Mouse (Mus musculus): Measurements from ENCODE around the gene Xrcc2. TPM values are rescaled to one million over a fixed set of nuclear protein-coding genes. Genes with fewer than 3 reads are reported as not detected.

Gene Xrcc2
- polyA plus RNA-seq, 1 experiment from 2014 or later, result 5.2 TPM

- Histone ChIP-seq H3K27me3 (ENCODE audit: control insufficient read depth, insufficient read depth, low read length) (no peaks in the 10 kb centered on the region), H3K4me1 (replicated peaks; ENCODE audit: control insufficient read depth, insufficient read depth, low read length) (no peaks in the 10 kb centered on the region), H3K9me3 (ENCODE audit: control insufficient read depth, low read length) (no peaks in the 10 kb centered on the region), H3K36me3 (replicated peaks; ENCODE audit: control insufficient read depth, insufficient read depth) (peaks cover 3% of the 10 kb centered on the region), H3K9ac (no peak overlapping the region), H3K4me3 (replicated peaks; ENCODE audit: low read length) (no peak overlapping the region), H3K27ac (no peak overlapping the region), H3K4me2 (replicated peaks) (no peak overlapping the region)
- DNase-seq (ENCODE audit: low spot score), result no peak
- ATAC-seq (ENCODE audit: low FRiP score), result no peak
- 77% methylated on average over 6 of the region's 6 CpGs for WGBS
Measured at GRCm38 (mm10) chr5:25695786-25696185, 9.8 kb downstream of the Xrcc2 start.

GRCm38 (mm10) chr5:25671696-25672520, 33.7 kb downstream of the Xrcc2 start:
- no peaks in the 10 kb centered on the region for H3K36me3 ChIP-seq (replicated peaks; ENCODE audit: control insufficient read depth, insufficient read depth)
- H3K9ac ChIP-seq, result no peak overlapping the region
- no peak overlapping the region for H3K27ac ChIP-seq
- no peaks in the 10 kb centered on the region for H3K9me3 ChIP-seq (ENCODE audit: control insufficient read depth, low read length)
- WGBS, result 92% methylated on average over 31 of the region's 31 CpGs
- DNase-seq (ENCODE audit: low spot score) (no peak), ATAC-seq (ENCODE audit: low FRiP score) (no peak)
- H3K4me2 ChIP-seq (replicated peaks), result no peak overlapping the region
- H3K4me1 ChIP-seq (replicated peaks; ENCODE audit: control insufficient read depth, insufficient read depth, low read length), result no peaks in the 10 kb centered on the region
- H3K27me3 ChIP-seq (ENCODE audit: control insufficient read depth, insufficient read depth, low read length), result no peaks in the 10 kb centered on the region
- H3K4me3 ChIP-seq (replicated peaks; ENCODE audit: low read length), result no peak overlapping the region

GRCm38 (mm10) chr5:25671051-25671450, 34.6 kb downstream of the Xrcc2 start:
- Histone ChIP-seq H3K27ac (no peak overlapping the region), H3K9me3 (ENCODE audit: control insufficient read depth, low read length) (no peaks in the 10 kb centered on the region), H3K36me3 (replicated peaks; ENCODE audit: control insufficient read depth, insufficient read depth) (no peaks in the 10 kb centered on the region), H3K4me1 (replicated peaks; ENCODE audit: control insufficient read depth, insufficient read depth, low read length) (no peaks in the 10 kb centered on the region), H3K4me3 (replicated peaks; ENCODE audit: low read length) (no peak overlapping the region), H3K4me2 (replicated peaks) (no peak overlapping the region), H3K9ac (no peak overlapping the region), H3K27me3 (ENCODE audit: control insufficient read depth, insufficient read depth, low read length) (no peaks in the 10 kb centered on the region)
- no peak for ATAC-seq (ENCODE audit: low FRiP score)
- no peak for DNase-seq (ENCODE audit: low spot score)
- WGBS, result 47% methylated on average over 3 of the region's 3 CpGs

GRCm38 (mm10) chr5:25668306-25668705, 37.3 kb downstream of the Xrcc2 start:
- Histone ChIP-seq H3K27me3 (ENCODE audit: control insufficient read depth, insufficient read depth, low read length) (no peaks in the 10 kb centered on the region), H3K4me3 (replicated peaks; ENCODE audit: low read length) (no peak overlapping the region), H3K4me2 (replicated peaks) (no peak overlapping the region), H3K36me3 (replicated peaks; ENCODE audit: control insufficient read depth, insufficient read depth) (no peaks in the 10 kb centered on the region), H3K27ac (no peak overlapping the region), H3K4me1 (replicated peaks; ENCODE audit: control insufficient read depth, insufficient read depth, low read length) (no peaks in the 10 kb centered on the region), H3K9ac (no peak overlapping the region), H3K9me3 (ENCODE audit: control insufficient read depth, low read length) (no peaks in the 10 kb centered on the region)
- DNase-seq (ENCODE audit: low spot score) (no peak), ATAC-seq (ENCODE audit: low FRiP score) (no peak)
- WGBS, result 89% methylated on average over 9 of the region's 9 CpGs

GRCm38 (mm10) chr5:25666684-25667083, 38.9 kb downstream of the Xrcc2 start:
- Histone ChIP-seq H3K9me3 (ENCODE audit: control insufficient read depth, low read length) (no peaks in the 10 kb centered on the region), H3K4me2 (replicated peaks) (no peak overlapping the region)

GRCm38 (mm10) chr5:25666108-25666507, 39.5 kb downstream of the Xrcc2 start:
- Histone ChIP-seq H3K4me1 (replicated peaks; ENCODE audit: control insufficient read depth, insufficient read depth, low read length) (no peaks in the 10 kb centered on the region), H3K4me3 (replicated peaks; ENCODE audit: low read length) (no peak overlapping the region), H3K36me3 (replicated peaks; ENCODE audit: control insufficient read depth, insufficient read depth) (no peaks in the 10 kb centered on the region), H3K4me2 (replicated peaks) (no peak overlapping the region), H3K27ac (no peak overlapping the region), H3K27me3 (ENCODE audit: control insufficient read depth, insufficient read depth, low read length) (no peaks in the 10 kb centered on the region), H3K9ac (no peak overlapping the region), H3K9me3 (ENCODE audit: control insufficient read depth, low read length) (no peaks in the 10 kb centered on the region)
- DNase-seq (ENCODE audit: low spot score), result no peak
- ATAC-seq (ENCODE audit: low FRiP score), result peak; percentile 6; the same call in 1 of the 2 replicates
- 28% methylated on average over 4 of the region's 4 CpGs for WGBS

More at GRCm38 (mm10) chr5:25666684-25667083, 38.9 kb downstream of the Xrcc2 start:
- no peak overlapping the region for H3K27ac ChIP-seq
- H3K27me3 ChIP-seq (ENCODE audit: control insufficient read depth, insufficient read depth, low read length), result no peaks in the 10 kb centered on the region
- ATAC-seq (ENCODE audit: low FRiP score), result no peak
- H3K36me3 ChIP-seq (replicated peaks; ENCODE audit: control insufficient read depth, insufficient read depth), result no peaks in the 10 kb centered on the region
- H3K4me3 ChIP-seq (replicated peaks; ENCODE audit: low read length), result no peak overlapping the region
- WGBS, result 87% methylated on average over 9 of the region's 9 CpGs
- no peaks in the 10 kb centered on the region for H3K4me1 ChIP-seq (replicated peaks; ENCODE audit: control insufficient read depth, insufficient read depth, low read length)
- no peak for DNase-seq (ENCODE audit: low spot score)
- no peak overlapping the region for H3K9ac ChIP-seq

- H3K36me3 ChIP-seq (replicated peaks; ENCODE audit: control insufficient read depth, insufficient read depth), result no peaks in the 10 kb centered on the region
- H3K9ac ChIP-seq, result no peak overlapping the region
- ATAC-seq (ENCODE audit: low FRiP score), result no peak
- H3K4me2 ChIP-seq (replicated peaks), result no peak overlapping the region
- H3K27ac ChIP-seq, result no peak overlapping the region
- 75% methylated on average over 10 of the region's 10 CpGs for WGBS
- no peaks in the 10 kb centered on the region for H3K27me3 ChIP-seq (ENCODE audit: control insufficient read depth, insufficient read depth, low read length)
- H3K4me3 ChIP-seq (replicated peaks; ENCODE audit: low read length), result no peak overlapping the region
- no peaks in the 10 kb centered on the region for H3K4me1 ChIP-seq (replicated peaks; ENCODE audit: control insufficient read depth, insufficient read depth, low read length)
- no peaks in the 10 kb centered on the region for H3K9me3 ChIP-seq (ENCODE audit: control insufficient read depth, low read length)
- no peak for DNase-seq (ENCODE audit: low spot score)
Measured at GRCm38 (mm10) chr5:25665516-25665915, 40.1 kb downstream of the Xrcc2 start.

- ATAC-seq (ENCODE audit: low FRiP score), result no peak
- WGBS, result 77% methylated on average over 2 of the region's 2 CpGs
- H3K4me1 ChIP-seq (replicated peaks; ENCODE audit: control insufficient read depth, insufficient read depth, low read length), result no peaks in the 10 kb centered on the region
Measured at GRCm38 (mm10) chr5:25663165-25663564, 42.5 kb downstream of the Xrcc2 start.

GRCm38 (mm10) chr5:25654578-25654987, 51.0 kb downstream of the Xrcc2 start:
- no peak overlapping the region for H3K27ac ChIP-seq
- ATAC-seq (ENCODE audit: low FRiP score) (no peak; the same call in 1 of the 2 replicates), DNase-seq (ENCODE audit: low spot score) (no peak)
- 0 out of 2 replicates have a peak overlapping the region, but pooled peaks have one; percentile 25 for H3K9ac ChIP-seq
- peak overlapping the region; percentile 40 for H3K4me2 ChIP-seq (replicated peaks)
- no peak overlapping the region for H3K4me3 ChIP-seq (replicated peaks; ENCODE audit: low read length)
- H3K9me3 ChIP-seq (ENCODE audit: control insufficient read depth, low read length), result no peaks in the 10 kb centered on the region
- no peaks in the 10 kb centered on the region for H3K27me3 ChIP-seq (ENCODE audit: control insufficient read depth, insufficient read depth, low read length)
- no peaks in the 10 kb centered on the region for H3K36me3 ChIP-seq (replicated peaks; ENCODE audit: control insufficient read depth, insufficient read depth)
- WGBS, result 2% methylated on average over 14 of the region's 14 CpGs
- peaks cover 7% of the 10 kb centered on the region; the same call in 1 of the 2 replicates for H3K4me1 ChIP-seq (replicated peaks; ENCODE audit: control insufficient read depth, insufficient read depth, low read length)

More at GRCm38 (mm10) chr5:25663165-25663564, 42.5 kb downstream of the Xrcc2 start:
- H3K27ac ChIP-seq, result no peak overlapping the region
- no peak for DNase-seq (ENCODE audit: low spot score)
- H3K4me3 ChIP-seq (replicated peaks; ENCODE audit: low read length), result no peak overlapping the region
- no peaks in the 10 kb centered on the region for H3K9me3 ChIP-seq (ENCODE audit: control insufficient read depth, low read length)
- H3K36me3 ChIP-seq (replicated peaks; ENCODE audit: control insufficient read depth, insufficient read depth), result no peaks in the 10 kb centered on the region
- no peak overlapping the region for H3K9ac ChIP-seq
- no peak overlapping the region for H3K4me2 ChIP-seq (replicated peaks)
- H3K27me3 ChIP-seq (ENCODE audit: control insufficient read depth, insufficient read depth, low read length), result no peaks in the 10 kb centered on the region
